Mouse (Mus musculus) heart, postnatal 0 days (tissue): ENCODE results near the gene Rplp0.

Source experiments
- CTCF ChIP-seq: IDR thresholded peaks from 2 replicates; pipeline ENCODE4 v1.5.1; 2016; ENCODE audit warnings: antibody characterized with exemption, control low read depth, low read depth
- EP300 ChIP-seq: IDR thresholded peaks from 2 replicates; pipeline ENCODE4 v1.6.1; 2016; ENCODE audit warnings: antibody characterized with exemption, low read depth

DNA sequence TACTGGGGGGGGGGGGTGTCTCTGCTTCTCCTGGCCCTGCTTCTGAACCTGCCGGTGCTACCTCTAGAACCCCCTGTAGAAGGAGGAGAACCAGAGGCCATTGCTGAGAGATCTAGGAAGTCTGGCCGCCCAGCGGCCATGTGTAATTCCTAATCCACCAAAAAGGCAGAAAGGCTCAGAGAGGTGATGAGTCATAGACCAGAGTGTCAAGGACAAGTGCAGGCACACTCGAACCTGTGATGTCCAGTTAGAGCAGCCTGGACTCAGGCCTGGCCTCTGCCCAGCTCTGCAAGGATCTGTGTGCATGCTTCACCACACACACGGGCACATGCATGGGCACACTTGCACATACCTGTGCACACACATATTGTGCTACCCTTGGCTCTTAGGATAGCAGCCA lies 31.1 kb upstream of the Rplp0 start:
- no peak for TF ChIP-seq EP300
- no peak for TF ChIP-seq CTCF
